Mouse (Mus musculus): ENCODE measurements around the gene Ift46. TPM values are rescaled to one million over a fixed set of nuclear protein-coding genes. Genes with fewer than 3 reads are reported as not detected.

Ift46 gene
- polyA plus RNA-seq (2012; rRNA removed; ENCODE audit: low replicate concordance), result 17.6 and 24.9 TPM in 2 replicates

GRCm38 (mm10) chr9:44767101-44768028, at the start of gene Ift46, which contains the start of gene Arcn1:
Gene Ift46 (plus strand): TSS chr9:44767908.
Gene Arcn1 (minus strand): TSS chr9:44767845.

GRCm38 (mm10) chr9:44734524-44735494, 32.9 kb upstream of the Ift46 start, which contains the start of gene Phldb1:
Gene Phldb1 (minus strand): TSS chr9:44735198.

GRCm38 (mm10) chr9:44799102-44799957, 31.6 kb downstream of the Ift46 start, which contains the start of gene Tmem25:
Gene Tmem25 (minus strand): TSS chr9:44799307.

GRCm38 (mm10) chr9:44802808-44803450, 35.2 kb downstream of the Ift46 start, which contains the start of gene Ttc36:
Gene Ttc36 (minus strand): TSS chr9:44803072.

Other genes with a start within 250 kb of the Ift46 start
- gene Cxcr5, start 206.0 kb upstream of the Ift46 start, polyA plus RNA-seq (2012; rRNA removed; ENCODE audit: low replicate concordance), result 0.46 and 1.6 TPM in 2 replicates
- 3.0 and 3.7 TPM in 2 replicates for gene Ddx6, start 163.0 kb upstream of the Ift46 start, polyA plus RNA-seq (2012; rRNA removed; ENCODE audit: low replicate concordance)
- 162 and 448 TPM in 2 replicates for gene Treh, start 94.7 kb upstream of the Ift46 start, polyA plus RNA-seq (2012; rRNA removed; ENCODE audit: low replicate concordance)
- gene Phldb1, start 32.7 kb upstream of the Ift46 start, polyA plus RNA-seq (2012; rRNA removed; ENCODE audit: low replicate concordance), result 37.7 and 70.1 TPM in 2 replicates
- 23.4 and 24.5 TPM in 2 replicates for gene Arcn1, start 63 bp upstream of the Ift46 start, polyA plus RNA-seq (2012; rRNA removed; ENCODE audit: low replicate concordance)
- 5.6 and 6.3 TPM in 2 replicates for gene Tmem25, start 31.4 kb downstream of the Ift46 start, polyA plus RNA-seq (2012; rRNA removed; ENCODE audit: low replicate concordance)
- 10.9 and 18.2 TPM in 2 replicates for gene Ttc36, start 35.2 kb downstream of the Ift46 start, polyA plus RNA-seq (2012; rRNA removed; ENCODE audit: low replicate concordance)
- 4.2 and 8.4 TPM in 2 replicates for gene Kmt2a, start 113.4 kb downstream of the Ift46 start, polyA plus RNA-seq (2012; rRNA removed; ENCODE audit: low replicate concordance)
- gene Atp5l, start 152.8 kb downstream of the Ift46 start, polyA plus RNA-seq (2012; rRNA removed; ENCODE audit: low replicate concordance), result 155 and 339 TPM in 2 replicates
- 3.0 and 4.0 TPM in 2 replicates for gene Ube4a, start 197.7 kb downstream of the Ift46 start, polyA plus RNA-seq (2012; rRNA removed; ENCODE audit: low replicate concordance)
- gene Cd3g, start 212.5 kb downstream of the Ift46 start, polyA plus RNA-seq (2012; rRNA removed; ENCODE audit: low replicate concordance), result 0.65 and 1.6 TPM in 2 replicates
- gene Cd3d, start 213.9 kb downstream of the Ift46 start, polyA plus RNA-seq (2012; rRNA removed; ENCODE audit: low replicate concordance), result 0.64 and 2.9 TPM in 2 replicates
- 5.1 and 13.8 TPM in 2 replicates for gene Cd3e, start 241.7 kb downstream of the Ift46 start, polyA plus RNA-seq (2012; rRNA removed; ENCODE audit: low replicate concordance)

Measured in duodenum, adult 2 months (tissue).